Mouse (Mus musculus) limb, embryonic 14.5 days (tissue): ENCODE data around the gene Syt10. TPM values are rescaled to one million over a fixed set of nuclear protein-coding genes. Genes with fewer than 3 reads are reported as not detected.

Experiments
- ATAC-seq: fragments of 200-750 bp; cut with Nextera tagmentation; 2 replicates; pipeline ENCODE4 v1.8.0; 2017; ENCODE audit warnings: low read depth, moderate number of reproducible peaks, moderate TSS enrichment; ENCODE audit not compliant: low FRiP score
- DNase-seq: peaks from one replicate; pipeline ENCODE4 v3.0.0-alpha.2; 2015; ENCODE audit warnings: low spot score
- H3K27ac ChIP-seq: fragments of 300-500 bp; sonication (generic); replicated peaks from 2 replicates; pipeline ENCODE4 v1.5.1; 2014; ENCODE audit warnings: low read depth, mild to moderate bottlenecking, low read length, moderate library complexity, mixed read lengths
- H3K27me3 ChIP-seq: fragments of 300-500 bp; sonication (generic); 2 replicates; pipeline ENCODE4 v1.6.1; 2014; ENCODE audit warnings: low read length, mixed read lengths; ENCODE audit not compliant: control insufficient read depth, insufficient read depth
- H3K36me3 ChIP-seq: fragments of 300-500 bp; sonication (generic); 2 replicates; pipeline ENCODE4 v1.6.1; 2014; ENCODE audit warnings: mild to moderate bottlenecking, low read length, moderate library complexity, mixed read lengths; ENCODE audit not compliant: control insufficient read depth, insufficient read depth
- H3K4me1 ChIP-seq: fragments of 300-500 bp; sonication (generic); 2 replicates; pipeline ENCODE4 v1.6.1; 2014; ENCODE audit warnings: antibody characterized with exemption, low read length, mixed read lengths; ENCODE audit not compliant: control insufficient read depth, insufficient read depth
- H3K4me2 ChIP-seq: fragments of 300-500 bp; sonication (generic); replicated peaks from 2 replicates; pipeline ENCODE4 v1.6.1; 2014; ENCODE audit warnings: low read depth, mild to moderate bottlenecking, low read length, moderate library complexity; ENCODE audit not compliant: severe bottlenecking
- H3K4me3 ChIP-seq: fragments of 300-500 bp; sonication (generic); replicated peaks from 2 replicates; pipeline ENCODE4 v1.5.1; 2014; ENCODE audit warnings: low read length
- H3K9ac ChIP-seq: fragments of 300-500 bp; sonication (generic); 2 replicates; pipeline ENCODE4 v1.6.1; 2014; ENCODE audit warnings: mild to moderate bottlenecking, low read depth, low read length, moderate library complexity; ENCODE audit not compliant: severe bottlenecking
- H3K9me3 ChIP-seq: fragments of 300-500 bp; sonication (generic); 2 replicates; pipeline ENCODE4 v1.6.1; 2016; ENCODE audit warnings: low read length; ENCODE audit not compliant: control insufficient read depth
- POLR2A ChIP-seq: fragments of 200-500 bp; IDR thresholded peaks from 2 replicates; pipeline ENCODE4 v1.8.0; 2012; ENCODE audit warnings: inconsistent platforms, mild to moderate bottlenecking, moderate library complexity, borderline replicate concordance; ENCODE audit not compliant: insufficient read depth, insufficient read length; ENCODE audit errors: extremely low read depth
- WGBS: fragments of 180-500 bp; shearing (Covaris S2); extraction: QIAGEN DNeasy Blood & Tissue Kit; methylation state at CpG from one replicate; pipeline ENCODE4 v1.1.7; 2014; 5-methylcytosine and 5-hydroxymethylcytosine counted together
- microRNA-seq: library from miRNA; unstranded; fragments of <30 nt; microRNA quantifications from one replicate; pipeline ENCODE4, GENCODE M21; 2016
- polyA plus RNA-seq, 2 experiments: library from polyadenylated mRNA; depleted of rRNA in 1 of 2; stranded (reverse) in 1 of 2; unstranded in 1 of 2; fragments of >200 nt; fragmentation: Nextera tagmentation in 1 of 2; extraction: Ambion mirVana in 1 of 2; gene quantifications; 2 replicates each; pipeline versions ENCODE4 v1.2.1 to v1.2.3; 2012 to 2014

The Syt10 gene
- polyA plus RNA-seq, 2 experiments = 0.05 to 0.10 TPM

DNA sequence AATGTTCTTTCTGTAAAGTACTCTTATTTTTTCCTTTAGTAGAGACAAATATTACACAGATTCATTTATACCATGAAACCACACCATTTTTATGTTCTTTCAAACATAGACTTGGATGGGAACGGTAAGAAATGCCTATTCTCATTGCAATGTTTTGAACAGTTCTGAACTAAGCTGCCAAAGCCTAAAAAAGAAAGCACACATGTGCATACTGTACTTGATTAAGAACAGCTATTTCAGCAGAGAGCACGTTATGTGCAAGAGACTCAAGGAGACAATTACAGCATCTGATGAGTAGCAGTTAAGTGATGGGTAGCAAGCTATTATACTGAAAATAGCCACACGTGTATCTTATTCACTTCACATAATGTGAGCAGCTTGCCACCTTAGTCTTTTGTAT, 108.0 kb downstream of the Syt10 start:
- no peak for TF ChIP-seq POLR2A
- Histone ChIP-seq H3K9ac (no peak overlapping the region), H3K9me3 (peaks cover 4% of the 10 kb centered on the region; the same call in 1 of the 2 replicates), H3K36me3 (no peaks in the 10 kb centered on the region), H3K4me3 (no peak overlapping the region), H3K27me3 (no peaks in the 10 kb centered on the region), H3K4me2 (no peak overlapping the region), H3K27ac (no peak overlapping the region), H3K4me1 (no peaks in the 10 kb centered on the region)
- ATAC-seq (no peak), DNase-seq (no peak)
- 73% methylated on average over 3 of the region's 3 CpGs for WGBS

Small RNAs within 50 kb of the gene (microRNA-seq; reads per million reads assigned to microRNA genes)
- not detected for gene Gm24643

Other genes starting within 250 kb of the Syt10 start
- gene Rabl2, start 249.9 kb downstream of the Syt10 start, polyA plus RNA-seq (2012; rRNA removed) = 69.2 and 69.6 TPM in 2 replicates
- gene Rabl2, start 249.9 kb downstream of the Syt10 start, polyA plus RNA-seq (2014; fragmentation: Nextera tagmentation; extraction: Ambion mirVana) = 42.4 and 51.1 TPM in 2 replicates